Mouse (Mus musculus): ENCODE measurements around the gene Arfgef3. TPM values are rescaled to one million over a fixed set of nuclear protein-coding genes. Genes with fewer than 3 reads are reported as not detected.
A peak's percentile ranks its signal among the peaks of the same experiment; 100 is the strongest.

The Arfgef3 gene
- total RNA-seq (2012; rRNA removed) (6.4 and 11.0 TPM in 2 replicates), total RNA-seq (2014; rRNA removed) (0.28 and 0.36 TPM in 2 replicates), polyA plus RNA-seq (2012; ENCODE audit: insufficient read length, low read depth) (0.49 and 0.50 TPM in 2 replicates)

DNA sequence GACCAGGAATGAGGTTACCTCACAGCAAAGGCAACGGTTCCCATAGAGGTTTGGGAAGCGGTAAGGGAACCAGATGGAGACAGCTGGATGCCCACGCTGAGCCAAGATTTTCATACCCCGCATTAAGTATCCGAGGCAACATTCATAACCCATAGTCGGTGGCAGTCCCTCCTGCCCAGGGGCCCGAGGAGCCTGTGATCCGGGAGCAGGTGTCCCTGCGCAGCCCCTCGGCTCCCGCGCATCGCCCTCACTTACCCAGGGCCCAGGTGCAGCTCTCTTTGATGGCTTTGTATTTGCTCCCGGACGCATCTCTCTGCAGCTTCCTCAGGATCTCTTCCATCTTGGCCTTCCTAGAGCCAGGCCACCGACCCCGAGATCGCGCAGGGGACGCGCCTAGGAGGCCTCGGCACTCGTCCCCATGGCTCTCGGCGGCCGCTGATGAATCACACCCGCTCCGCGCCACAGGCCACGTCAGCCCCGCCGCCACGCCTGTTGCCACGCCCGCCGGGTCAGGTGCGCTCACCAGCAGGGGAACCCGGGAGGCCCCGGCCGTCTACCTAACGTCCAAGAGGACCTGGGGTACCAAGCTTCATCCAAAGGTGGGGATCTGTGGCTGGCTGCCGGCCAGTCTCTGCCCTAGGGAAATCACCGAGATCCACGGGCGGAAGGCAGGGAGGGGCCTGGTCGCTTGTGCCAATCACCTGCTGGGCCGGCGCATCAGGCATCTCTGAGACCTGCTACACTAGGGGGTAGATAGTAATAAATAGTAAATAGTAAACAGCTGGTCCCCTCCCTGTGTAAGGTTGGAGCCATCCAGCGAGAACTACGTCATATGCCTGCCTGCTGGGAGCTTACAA, at the start of gene Arfgef3:
Gene Arfgef3 (minus strand): TSS at position 664 of the 857 bp plus-strand sequence.
- TF ChIP-seq NELFE (IDR thresholded peaks at IDR 0.05; ENCODE audit: low read depth, low read length) (0 out of 2 replicates have a peak, but pooled peaks have one; percentile 11), SMC3 (IDR thresholded peaks at IDR 0.05; ENCODE audit: low read depth, low read length) (no peak), BHLHE40 (IDR thresholded peaks at IDR 0.05; ENCODE audit: low read depth, low read length) (0 out of 2 replicates have a peak, but pooled peaks have one; percentile 5)
- Histone ChIP-seq H3K9me3 (replicated peaks; ENCODE audit: low read length) (peaks cover 4% of the 10 kb centered on the region), H3K36me3 (replicated peaks in 1 of 2; ENCODE audit: control insufficient read depth in 1 of 2, insufficient read depth in 1 of 2, low read length in 1 of 2) (no peaks in the 10 kb centered on the region), H3K9ac (ENCODE audit: insufficient read depth, low read depth) (peak within 1 kb of the TSS; percentile 3; the same call in 1 of the 2 replicates), H3K27ac (ENCODE audit: insufficient read depth, low read depth) (no peak within 1 kb of the TSS), H3K4me2 (ENCODE audit: insufficient read depth, low read depth, poor library complexity, severe bottlenecking) (peak within 1 kb of the TSS; percentile 30; the same call in 1 of the 2 replicates), H3K4me3 (replicated peaks in 1 of 3; ENCODE audit: low read depth in 2 of 3, low read length in 2 of 3, poor library complexity in 1 of 3) (peak within 1 kb of the TSS in 2 of 3 experiments; percentile 34 to 63), H3K4me1 (ENCODE audit: control insufficient read depth in 1 of 2, insufficient read depth in 2 of 2) (no peaks in the 10 kb centered on the region; a peak in 1 of 4 replicates), H3K27me3 (replicated peaks) (no peaks in the 10 kb centered on the region), H3K79me2 (replicated peaks; ENCODE audit: control insufficient read depth, extremely low read depth, insufficient read depth, poor library complexity, severe bottlenecking) (peaks cover 2% of the 10 kb centered on the region; the same call in 1 of the 2 replicates)
- in situ Hi-C loops (cut with MboI; ENCODE audit: low pct_ligation_motif_present, low pct_unique_long_range_greater_than_20kb, low sequenced_read_pairs) (no loop called here), dilution Hi-C loops (cut with MboI; ENCODE audit: extremely low pct_ligation_motif_present, extremely low pct_unique_long_range_greater_than_20kb, low sequenced_read_pairs) (no loop called here)
- no peak for DNase-seq (ENCODE audit: extremely low read depth)

DNA sequence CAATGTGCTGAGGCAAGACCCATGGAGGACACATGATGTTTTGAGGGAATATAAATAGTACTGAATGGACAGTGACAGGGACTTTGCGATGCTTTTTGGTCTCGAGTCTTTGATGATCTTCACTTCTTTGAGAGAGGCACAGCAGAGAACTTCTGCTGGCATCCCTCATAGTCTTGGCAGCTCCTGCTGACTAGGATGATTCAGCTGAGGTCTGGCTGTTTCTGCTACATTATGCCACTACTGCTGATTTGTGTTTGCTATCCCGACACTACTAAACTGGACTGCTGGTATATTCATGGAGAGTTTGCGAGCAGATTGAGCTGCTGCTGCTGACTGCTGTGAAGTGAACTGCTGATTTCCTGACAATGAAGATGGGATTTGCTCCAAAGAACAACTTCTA, 46.3 kb upstream of the Arfgef3 start:
- no peaks in the 10 kb centered on the region for H3K4me1 ChIP-seq (ENCODE audit: control insufficient read depth in 1 of 2, insufficient read depth in 2 of 2)
- no peak overlapping the region for H3K27ac ChIP-seq (ENCODE audit: insufficient read depth, low read depth)
- H3K4me3 ChIP-seq (replicated peaks in 1 of 3; ENCODE audit: low read depth in 2 of 3, low read length in 2 of 3, poor library complexity in 1 of 3) = no peak overlapping the region
- no peaks in the 10 kb centered on the region for H3K36me3 ChIP-seq (replicated peaks in 1 of 2; ENCODE audit: control insufficient read depth in 1 of 2, insufficient read depth in 1 of 2, low read length in 1 of 2)
- H3K9ac ChIP-seq (ENCODE audit: insufficient read depth, low read depth) = no peak overlapping the region
- no peak overlapping the region for H3K4me2 ChIP-seq (ENCODE audit: insufficient read depth, low read depth, poor library complexity, severe bottlenecking)
- no peaks in the 10 kb centered on the region for H3K9me3 ChIP-seq (replicated peaks; ENCODE audit: low read length)
- DNase-seq (ENCODE audit: extremely low read depth) = no peak
- in situ Hi-C loops (cut with MboI; ENCODE audit: low pct_ligation_motif_present, low pct_unique_long_range_greater_than_20kb, low sequenced_read_pairs) = no loop called here
- TF ChIP-seq CHD1 (IDR thresholded peaks at IDR 0.05; ENCODE audit: low read depth, low read length) = no peak
- no peaks in the 10 kb centered on the region for H3K79me2 ChIP-seq (replicated peaks; ENCODE audit: control insufficient read depth, extremely low read depth, insufficient read depth, poor library complexity, severe bottlenecking)
- no peaks in the 10 kb centered on the region for H3K27me3 ChIP-seq (replicated peaks)
- dilution Hi-C loops (cut with MboI; ENCODE audit: extremely low pct_ligation_motif_present, extremely low pct_unique_long_range_greater_than_20kb, low sequenced_read_pairs) = no loop called here

DNA sequence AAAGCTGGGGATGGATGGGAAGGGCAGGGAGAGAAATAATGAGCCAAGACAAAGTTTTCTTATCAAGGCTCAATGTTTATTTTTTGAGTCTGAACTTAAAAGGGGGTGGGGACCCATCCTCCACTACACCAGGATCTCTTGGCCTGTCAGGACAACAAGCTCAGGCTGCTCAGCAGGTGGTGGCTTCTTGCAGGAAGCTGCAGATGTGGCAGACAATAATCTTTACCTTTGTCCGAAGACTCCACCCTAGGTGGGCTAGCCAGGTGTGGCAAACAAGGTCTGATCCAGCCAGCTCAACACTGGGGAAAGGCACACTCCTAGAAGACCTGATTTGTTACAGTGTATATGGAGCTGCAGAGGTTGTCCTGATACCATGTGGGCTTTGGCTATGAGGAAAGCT, 44.9 kb upstream of the Arfgef3 start:
- DNase-seq (ENCODE audit: extremely low read depth) = no peak
- Histone ChIP-seq H3K4me1 (ENCODE audit: control insufficient read depth in 1 of 2, insufficient read depth in 2 of 2) (no peaks in the 10 kb centered on the region), H3K4me3 (replicated peaks in 1 of 3; ENCODE audit: low read depth in 2 of 3, low read length in 2 of 3, poor library complexity in 1 of 3) (no peak overlapping the region), H3K27me3 (replicated peaks) (no peaks in the 10 kb centered on the region), H3K4me2 (ENCODE audit: insufficient read depth, low read depth, poor library complexity, severe bottlenecking) (no peak overlapping the region), H3K79me2 (replicated peaks; ENCODE audit: control insufficient read depth, extremely low read depth, insufficient read depth, poor library complexity, severe bottlenecking) (no peaks in the 10 kb centered on the region), H3K27ac (ENCODE audit: insufficient read depth, low read depth) (no peak overlapping the region), H3K9ac (ENCODE audit: insufficient read depth, low read depth) (no peak overlapping the region), H3K9me3 (replicated peaks; ENCODE audit: low read length) (no peaks in the 10 kb centered on the region), H3K36me3 (replicated peaks in 1 of 2; ENCODE audit: control insufficient read depth in 1 of 2, insufficient read depth in 1 of 2, low read length in 1 of 2) (no peaks in the 10 kb centered on the region)
- no peak for TF ChIP-seq JUN (IDR thresholded peaks at IDR 0.05; ENCODE audit: insufficient read depth, low read depth, low read length)
- no peak for TF ChIP-seq KAT2A (IDR thresholded peaks at IDR 0.05; ENCODE audit: insufficient replicate concordance, low read length)
- TF ChIP-seq JUND (conservative IDR thresholded peaks at IDR 0.05; ENCODE audit: low read depth, low read length) = no peak
- TF ChIP-seq HCFC1 (IDR thresholded peaks at IDR 0.05; ENCODE audit: low read depth, low read length) = no peak
- TF ChIP-seq BHLHE40 (IDR thresholded peaks at IDR 0.05; ENCODE audit: low read depth, low read length) = no peak
- TF ChIP-seq RCOR1 (conservative IDR thresholded peaks at IDR 0.05; ENCODE audit: low read depth, low read length) = no peak
- TF ChIP-seq SMC3 (IDR thresholded peaks at IDR 0.05; ENCODE audit: low read depth, low read length) = no peak
- TF ChIP-seq CTCF (conservative IDR thresholded peaks at IDR 0.05 in 1 of 2, IDR thresholded peaks at IDR 0.05 in 1 of 2; ENCODE audit: low read depth in 2 of 2, low read length in 2 of 2) = no peak
- dilution Hi-C loops (cut with MboI; ENCODE audit: extremely low pct_ligation_motif_present, extremely low pct_unique_long_range_greater_than_20kb, low sequenced_read_pairs) (no loop called here), in situ Hi-C loops (cut with MboI; ENCODE audit: low pct_ligation_motif_present, low pct_unique_long_range_greater_than_20kb, low sequenced_read_pairs) (no loop called here)

All from CH12.LX (cell line).